Mouse (Mus musculus) granulocyte monocyte progenitor cell, adult 5-6 weeks (primary cell): ENCODE results near the gene Prpf4. TPM values are rescaled to one million over a fixed set of nuclear protein-coding genes. Genes with fewer than 3 reads are reported as not detected.
A peak's percentile ranks its signal among the peaks of the same experiment; 100 is the strongest.

Experiments
- ATAC-seq: replicated peaks from 2 replicates; pipeline ENCODE4 v1.8.0; 2016; ENCODE audit warnings: mild to moderate bottlenecking, moderate TSS enrichment, inconsistent platforms; ENCODE audit not compliant: poor library complexity, severe bottlenecking
- total RNA-seq, 2 experiments: library from RNA; stranded (forward) in 1 of 2; stranded (reverse) in 1 of 2; fragments of 200-712, 200-1000 nt in 1 of 2; fragments of >200 nt in 1 of 2; fragmentation: Nextera tagmentation in 1 of 2; gene quantifications; 2 replicates each; pipeline ENCODE4 v1.2.3; 2014 to 2017

Prpf4 gene
- total RNA-seq (2014; fragmentation: Nextera tagmentation) (20.1 and 24.1 TPM in 2 replicates), total RNA-seq (2017) (17.4 and 17.6 TPM in 2 replicates)

DNA sequence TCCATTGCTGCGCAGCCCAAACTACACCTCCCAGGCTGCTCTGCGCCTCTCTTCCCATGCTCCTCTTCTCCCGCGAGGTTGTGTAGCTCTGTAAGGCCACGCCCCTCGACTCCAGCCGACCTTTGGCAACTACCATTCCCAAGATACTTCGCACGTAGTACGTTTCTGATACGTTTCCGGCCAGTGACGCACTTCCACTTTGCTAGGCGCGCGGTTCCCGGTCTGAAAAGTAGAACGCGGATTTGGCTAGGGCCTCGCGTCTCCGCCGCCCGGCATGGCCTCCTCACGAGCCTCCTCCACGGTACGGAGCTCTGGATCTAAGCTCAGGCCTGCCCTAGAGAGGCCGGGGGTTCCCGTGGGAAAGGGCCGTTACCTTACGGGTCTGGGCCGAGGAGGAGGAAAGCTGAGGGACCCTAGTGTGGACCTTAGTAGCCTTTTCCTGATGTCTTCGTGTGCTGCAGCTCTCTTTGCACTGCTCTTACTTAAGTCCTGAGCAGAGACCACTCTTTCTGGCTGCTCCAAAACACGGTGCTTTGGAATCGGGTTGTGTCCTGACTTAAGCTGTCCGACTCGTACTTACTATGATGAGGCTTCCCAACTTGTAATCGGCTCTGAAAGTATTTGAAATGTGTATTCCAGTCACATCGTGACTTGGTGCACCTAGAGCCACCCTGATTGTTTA is at the start of gene Prpf4, which contains the start of gene Cdc26:
Gene Prpf4 (plus strand): TSS at position 197 of the 682 bp plus-strand sequence.
Gene Cdc26 (minus strand): TSS at position 42 of the 682 bp plus-strand sequence.
- peak; percentile 94 for ATAC-seq

DNA sequence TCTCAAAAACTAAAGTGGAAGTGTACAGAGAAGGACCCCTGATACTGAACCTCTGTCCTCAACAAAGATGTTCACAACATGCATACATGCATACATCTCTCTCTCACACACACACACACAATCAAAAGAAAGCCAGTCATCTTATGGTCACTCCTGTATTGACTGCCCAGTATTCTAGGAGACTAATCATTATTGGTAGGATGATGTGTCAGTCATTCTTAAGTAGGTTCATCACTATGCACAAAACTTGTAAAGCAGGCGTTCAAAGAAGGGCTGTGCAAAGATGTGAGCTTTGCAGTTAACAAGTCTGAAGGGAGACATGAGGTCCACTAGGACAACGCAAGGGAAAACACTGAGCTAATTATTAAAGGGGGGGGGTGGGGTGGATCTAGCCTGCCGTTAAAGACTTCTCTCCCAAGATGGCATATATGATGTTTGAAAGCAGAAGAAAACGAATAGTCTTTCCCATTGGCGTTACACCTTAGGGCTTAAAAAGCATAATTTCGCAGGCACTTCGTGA is 49.3 kb upstream of the Prpf4 start:
- no peak for ATAC-seq

DNA sequence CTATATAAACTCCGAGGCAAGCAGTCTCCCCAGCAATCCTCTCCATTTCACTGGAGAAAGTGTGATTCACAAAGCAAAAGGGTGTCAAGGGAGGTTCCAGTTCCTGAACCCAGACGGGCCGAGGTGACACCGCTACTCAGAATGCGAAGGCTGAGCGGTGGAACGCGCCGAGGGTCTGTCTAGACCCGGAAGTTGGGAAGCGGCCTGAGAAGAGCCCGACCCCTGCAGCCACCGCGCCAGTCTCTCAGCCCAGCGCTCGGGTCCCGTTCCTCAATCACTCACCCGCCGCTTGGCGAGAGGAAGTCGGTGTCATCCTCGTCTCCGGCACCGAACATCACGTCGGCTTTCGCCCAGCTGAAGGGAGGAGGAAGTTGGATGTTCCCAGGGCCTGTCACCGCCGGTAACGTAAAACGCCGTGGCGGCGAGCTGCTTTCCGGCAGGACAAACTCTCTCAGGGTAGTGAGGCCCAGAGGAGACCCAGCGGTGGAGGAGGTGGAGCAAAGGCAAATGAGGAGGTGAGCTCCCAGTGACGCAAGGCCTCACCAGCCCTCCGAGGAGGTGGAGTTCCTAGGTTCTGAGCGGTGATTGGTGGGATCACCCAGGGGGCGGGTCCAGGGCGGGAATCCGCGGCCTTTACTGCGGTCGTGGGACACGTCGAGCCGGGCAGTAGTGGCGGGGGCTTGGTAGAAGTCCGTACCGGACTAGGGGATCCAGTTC is 48.4 kb upstream of the Prpf4 start, which contains the start of the genes Fkbp15 and Slc31a1:
Gene Fkbp15 (minus strand): TSS at position 461 of the 717 bp plus-strand sequence.
Gene Slc31a1 (plus strand): TSS at position 640 of the 717 bp plus-strand sequence.
- peak; percentile 92 for ATAC-seq

DNA sequence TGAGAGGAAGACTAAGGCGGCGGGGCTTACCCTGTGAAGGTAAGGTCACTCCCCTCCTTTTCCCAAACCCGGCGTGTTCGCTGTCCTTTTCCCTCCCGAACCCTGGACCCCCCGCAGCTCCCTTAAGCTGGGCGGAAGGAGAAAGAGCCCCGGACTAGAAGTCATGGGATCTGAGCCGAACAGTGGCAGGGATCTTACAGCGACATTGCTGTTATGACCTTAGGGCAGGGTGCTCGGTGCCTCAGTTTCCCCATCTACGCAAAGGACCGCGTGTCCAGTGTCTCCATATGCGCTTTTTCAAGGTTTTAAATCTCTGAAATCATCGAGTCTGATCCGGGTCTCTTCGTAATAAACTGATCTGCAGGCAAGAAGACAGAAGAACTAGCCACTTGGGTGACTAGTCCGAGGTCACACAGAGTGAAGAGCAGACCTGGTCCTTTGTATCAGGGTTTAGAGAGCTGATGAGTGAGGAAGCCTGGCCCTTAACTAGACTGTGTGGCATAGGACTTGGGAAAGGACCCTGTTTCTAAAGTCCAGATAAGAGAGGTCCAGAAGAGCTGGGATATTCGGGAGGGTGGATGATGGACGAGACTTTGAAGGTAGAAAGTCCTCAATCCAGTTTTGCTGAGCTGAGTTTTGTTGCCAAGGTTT is 47.7 kb upstream of the Prpf4 start:
- ATAC-seq: no peak

DNA sequence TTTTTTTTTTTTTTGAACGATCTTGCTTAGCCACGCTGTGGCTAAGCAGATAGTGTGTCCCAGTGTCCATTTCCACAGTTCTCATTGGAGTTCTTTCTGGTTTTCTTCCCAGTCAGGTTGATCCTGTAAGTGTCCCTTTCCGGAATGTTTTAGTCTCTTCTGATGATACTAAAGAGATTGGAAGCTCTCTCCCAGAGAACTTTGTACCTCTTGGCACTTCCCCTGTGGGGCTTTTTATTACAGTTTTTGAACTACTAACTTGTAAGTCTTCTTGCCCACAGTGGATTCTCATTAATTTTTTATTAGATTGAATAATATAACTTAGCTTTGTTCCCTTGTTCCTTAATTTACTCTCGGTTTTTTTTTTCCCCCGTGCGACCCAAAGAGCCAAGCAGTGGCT is 47.0 kb upstream of the Prpf4 start:
- ATAC-seq: no peak

DNA sequence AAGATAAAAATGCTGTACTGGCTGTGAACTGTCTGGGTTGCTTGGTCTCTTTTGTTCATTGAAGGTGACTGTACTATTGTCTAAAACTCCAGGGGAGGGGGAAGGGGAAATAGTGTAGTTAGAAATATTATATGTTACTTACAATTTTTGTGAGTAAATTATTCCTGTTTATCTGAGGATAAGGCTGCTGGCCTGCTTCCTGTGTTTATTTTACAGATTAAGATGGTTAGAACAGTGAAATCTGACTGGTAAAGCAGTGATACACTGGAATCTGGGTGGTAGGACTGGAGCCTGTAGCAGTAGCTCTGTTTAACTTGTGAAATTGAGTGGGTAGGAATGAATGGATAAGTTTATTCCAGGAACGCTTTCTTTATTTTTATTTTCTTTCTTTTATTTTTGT is 46.6 kb upstream of the Prpf4 start:
- no peak for ATAC-seq

DNA sequence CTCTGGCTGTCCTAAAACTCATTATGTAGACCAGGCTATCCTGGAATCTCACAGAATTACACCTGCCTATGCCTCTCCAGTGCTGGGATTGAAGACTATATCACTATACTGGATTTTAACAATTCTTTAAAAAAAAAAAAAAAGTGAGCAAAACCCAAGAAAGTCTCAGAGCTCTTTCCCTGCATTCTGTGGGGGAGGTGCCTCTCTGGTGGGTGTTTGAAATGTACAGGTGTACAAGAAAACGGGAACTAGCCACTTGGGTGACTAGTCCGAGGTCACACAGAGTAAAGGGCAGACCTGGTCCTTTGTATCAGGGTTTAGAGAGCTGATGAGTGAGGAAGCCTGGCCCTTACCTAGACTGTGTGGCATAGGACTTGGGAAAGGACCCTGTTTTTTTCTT is 46.2 kb upstream of the Prpf4 start:
- ATAC-seq: no peak

DNA sequence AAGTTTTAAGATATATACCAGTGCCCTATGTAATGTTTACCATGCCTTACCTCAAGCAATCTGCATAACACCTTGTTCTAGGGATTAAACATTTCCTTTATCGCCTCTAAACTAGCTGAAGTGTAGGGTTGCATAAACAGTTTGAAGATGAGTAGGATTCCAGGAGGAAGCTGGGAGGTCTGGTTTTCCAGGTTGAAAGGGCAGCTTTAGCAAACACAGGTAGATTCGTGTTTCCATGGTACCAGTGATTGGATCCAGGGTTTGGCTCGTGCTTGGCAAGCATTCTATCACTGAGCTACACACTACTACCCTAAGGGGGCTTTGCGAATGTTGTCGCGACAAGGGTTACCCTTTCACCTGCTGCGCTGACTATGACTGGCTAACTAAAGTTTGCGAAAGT is 44.3 kb upstream of the Prpf4 start:
- ATAC-seq: no peak

DNA sequence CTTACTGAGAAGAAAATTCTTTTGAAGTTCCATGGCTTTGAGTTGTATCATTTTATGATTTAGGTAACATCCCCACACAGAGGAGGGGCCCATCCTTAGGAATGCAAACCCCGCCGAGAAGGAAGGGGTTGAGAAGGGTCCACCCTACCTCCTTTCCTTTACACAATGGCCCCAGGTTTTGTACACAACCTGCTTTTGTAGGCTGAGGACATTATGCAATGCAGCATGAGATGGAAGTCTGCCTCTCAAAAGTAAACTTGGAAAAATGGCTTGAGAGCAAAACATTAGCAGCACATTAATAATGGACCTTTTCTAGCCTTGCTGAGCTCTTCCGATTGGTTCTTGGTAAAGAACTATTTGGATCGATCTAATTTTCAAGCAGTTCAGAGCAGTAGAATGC is 42.3 kb upstream of the Prpf4 start:
- no peak for ATAC-seq

DNA sequence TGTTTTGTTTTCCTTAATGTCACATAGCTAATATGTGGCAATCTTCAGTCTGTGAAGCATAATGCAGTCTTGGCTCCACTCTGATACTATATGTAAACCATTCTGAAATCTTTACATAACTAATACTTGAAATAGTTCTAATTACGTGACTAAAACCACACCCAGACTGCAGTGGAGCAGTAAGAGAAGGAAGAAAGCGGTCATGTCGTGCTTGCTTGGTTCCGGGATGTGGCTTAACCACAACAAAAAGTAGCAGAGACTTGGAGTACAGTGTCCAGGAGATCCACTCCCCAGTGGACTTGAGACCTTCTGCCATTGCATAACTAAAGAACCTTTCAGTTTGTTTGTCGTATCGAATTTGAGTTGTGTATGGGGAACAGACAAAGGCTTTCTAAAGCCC is 41.0 kb upstream of the Prpf4 start:
- ATAC-seq: peak; percentile 94

DNA sequence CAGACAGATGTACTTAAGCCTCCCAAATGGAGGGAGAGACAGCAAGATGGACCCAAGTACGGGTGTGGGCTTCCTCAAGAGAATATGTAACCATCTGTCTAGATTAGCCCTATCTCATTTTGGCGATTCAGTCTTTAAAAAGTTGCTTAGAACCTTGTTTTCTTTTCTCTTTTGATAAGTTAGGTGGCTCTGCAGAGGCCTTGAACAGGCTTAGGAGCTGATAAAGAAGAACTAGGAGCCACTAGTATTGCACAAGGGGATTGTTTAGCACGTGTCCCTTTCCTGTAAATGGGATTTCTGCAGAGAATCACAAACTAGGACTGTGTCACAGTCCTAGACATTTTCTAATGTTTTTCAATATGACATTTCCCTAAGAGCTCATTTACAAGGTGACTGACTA is 39.5 kb upstream of the Prpf4 start:
- peak; percentile 52 for ATAC-seq

DNA sequence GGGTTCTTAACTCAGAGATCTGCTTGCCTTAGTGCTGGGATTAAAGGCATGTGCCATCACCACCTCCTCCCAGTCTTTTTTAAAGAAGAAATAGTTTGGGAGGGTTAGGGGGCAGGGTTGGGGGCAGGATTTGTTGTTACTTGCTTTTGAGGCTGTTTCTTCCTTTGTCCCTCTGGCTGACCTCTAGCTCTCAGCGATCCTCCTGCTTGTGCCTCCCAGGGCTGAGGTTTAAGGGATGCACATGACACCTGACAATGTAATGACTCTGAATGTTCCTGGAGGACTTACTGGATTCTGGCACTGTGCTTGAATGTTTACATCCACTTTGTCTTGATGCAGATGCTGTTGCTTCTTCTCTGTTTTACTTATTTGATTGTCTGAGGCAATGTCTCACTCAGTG is 36.2 kb upstream of the Prpf4 start:
- ATAC-seq: no peak

DNA sequence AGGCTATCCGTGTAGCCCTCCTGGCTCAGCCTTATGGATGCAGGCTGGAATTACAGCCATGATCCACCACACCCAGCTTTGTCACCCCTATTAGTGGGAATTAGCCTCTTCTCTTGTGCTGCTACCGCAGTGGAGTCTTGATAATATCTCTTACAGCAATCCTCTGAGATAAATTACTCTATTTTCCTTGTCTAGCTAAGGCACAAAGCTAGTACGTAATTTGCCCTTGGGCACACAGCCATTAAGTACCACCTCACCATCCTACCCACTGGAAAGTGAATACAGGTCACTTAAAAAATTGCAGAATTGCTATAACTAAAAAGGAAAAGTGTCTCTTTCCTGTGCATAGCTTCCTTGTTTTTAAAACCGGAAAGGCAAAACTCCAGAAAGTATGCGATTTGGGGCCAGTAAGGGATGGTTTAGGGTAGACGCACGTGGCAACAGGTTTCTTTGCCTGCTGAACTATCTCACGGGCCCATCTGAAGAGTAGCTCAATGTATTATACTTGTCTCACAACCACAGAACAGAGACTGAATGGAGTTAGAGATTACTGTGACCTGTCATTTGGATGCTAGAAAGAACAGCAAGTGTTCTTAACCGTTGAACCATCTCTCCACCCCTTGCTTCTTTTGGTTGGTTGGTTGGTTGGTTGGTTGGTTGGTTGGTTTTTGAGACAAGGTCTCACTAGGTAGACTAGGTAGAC is 35.6 kb upstream of the Prpf4 start:
- no peak for ATAC-seq

DNA sequence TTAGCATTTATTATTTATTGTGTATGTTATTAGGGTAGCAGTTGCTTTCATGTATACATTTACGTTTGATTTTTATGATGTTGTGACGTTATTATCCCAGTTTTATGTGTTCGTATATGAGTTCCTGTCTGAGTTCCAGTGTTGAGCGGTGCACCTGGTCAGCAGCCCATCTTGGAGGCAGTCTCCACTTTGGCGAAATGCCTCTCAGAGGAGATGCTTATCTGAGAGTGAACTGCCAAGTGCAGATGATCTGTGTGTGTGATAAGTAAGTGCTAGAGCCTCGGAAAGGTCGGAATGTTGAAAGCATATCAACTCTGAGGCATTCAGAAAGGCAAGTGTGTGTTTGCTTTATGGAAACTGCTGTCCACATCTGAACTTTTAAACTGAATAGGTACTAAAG is 34.9 kb upstream of the Prpf4 start:
- no peak for ATAC-seq

DNA sequence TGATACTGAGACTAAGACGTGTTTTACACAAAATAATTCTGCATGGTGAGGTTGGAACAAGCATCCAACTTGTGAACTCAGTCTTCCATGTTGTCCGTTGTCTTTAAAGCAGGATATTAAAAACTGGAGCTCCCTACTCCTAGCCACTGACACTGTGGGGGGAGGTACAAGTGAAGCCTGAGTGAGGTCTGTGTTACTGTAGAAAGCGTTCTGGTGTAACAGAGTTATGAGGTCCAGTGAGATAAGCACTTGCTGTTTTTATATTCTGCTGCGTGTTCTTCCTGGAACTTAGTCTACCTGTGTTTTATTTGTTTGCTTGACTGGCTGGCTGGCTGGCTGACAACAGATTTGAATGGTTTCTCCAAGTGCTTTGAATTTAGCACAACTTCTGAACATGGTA is 34.3 kb upstream of the Prpf4 start:
- no peak for ATAC-seq

DNA sequence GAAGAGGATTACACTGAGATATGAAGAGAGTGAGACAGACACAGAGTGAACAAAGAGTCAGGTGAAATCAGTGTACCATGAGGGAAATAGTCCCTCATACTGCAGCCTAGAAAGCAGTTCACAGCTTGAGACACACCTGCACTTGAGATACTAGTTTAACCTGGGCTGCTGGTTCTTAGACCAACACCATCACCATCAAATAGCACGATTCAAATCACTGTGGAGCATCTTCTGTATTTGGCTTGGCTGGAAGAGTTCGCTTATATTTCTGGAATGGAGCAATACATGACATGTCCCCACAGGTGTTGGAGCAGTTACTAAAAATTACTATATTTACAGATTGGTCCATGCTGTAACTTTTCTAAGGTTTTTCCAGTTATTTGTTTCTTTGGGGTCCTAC is 32.5 kb upstream of the Prpf4 start:
- no peak for ATAC-seq

DNA sequence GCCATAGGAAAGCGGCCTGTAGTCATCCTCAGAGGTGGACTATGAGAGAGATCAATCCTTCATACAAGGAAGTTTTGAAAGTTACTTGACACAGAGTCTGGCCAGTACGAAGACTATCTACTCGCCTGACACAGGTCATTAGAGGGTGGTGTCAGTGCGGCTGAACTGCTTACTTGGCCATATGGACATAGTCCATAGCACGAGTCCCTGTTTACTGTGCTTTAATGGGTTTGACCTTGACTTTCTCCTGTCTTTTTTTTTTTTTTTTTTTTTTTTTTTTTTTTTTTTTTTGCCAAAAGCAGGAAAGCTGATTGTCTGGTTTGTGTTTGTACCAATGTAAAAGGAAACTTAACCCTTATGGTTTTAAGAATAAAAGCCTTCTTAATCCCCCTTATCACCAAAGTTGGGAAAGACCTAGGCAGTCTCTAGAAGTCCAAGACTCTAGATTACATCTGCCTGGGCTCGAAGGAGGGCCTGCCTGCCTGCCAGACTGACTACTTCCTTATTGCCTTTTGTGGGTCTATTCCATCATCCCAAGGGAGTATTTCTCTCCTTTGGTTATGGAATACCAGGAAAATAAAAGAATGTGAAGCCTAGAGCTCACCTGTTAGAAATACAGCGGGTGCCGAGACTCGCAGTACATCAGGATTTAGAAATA is 28.7 kb upstream of the Prpf4 start:
- no peak for ATAC-seq

DNA sequence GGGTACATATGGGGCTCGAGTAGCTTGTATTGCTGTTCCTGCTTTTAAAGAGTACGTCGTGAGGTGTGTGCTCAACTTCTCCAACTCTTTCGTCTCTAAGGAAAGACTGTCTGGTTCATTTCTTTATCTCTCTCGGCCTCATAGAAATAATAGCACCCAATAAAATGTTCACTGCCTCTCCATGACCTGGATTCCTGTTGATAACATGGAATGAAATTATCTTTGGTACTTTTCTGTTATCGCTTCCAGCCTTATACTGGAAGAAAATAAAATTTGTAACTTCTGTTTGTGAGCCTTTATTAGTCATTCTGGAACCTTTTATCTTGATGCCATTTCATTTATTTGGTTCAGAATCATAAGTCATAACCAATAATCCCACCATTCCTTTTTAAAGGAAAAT is 25.4 kb upstream of the Prpf4 start:
- no peak for ATAC-seq

DNA sequence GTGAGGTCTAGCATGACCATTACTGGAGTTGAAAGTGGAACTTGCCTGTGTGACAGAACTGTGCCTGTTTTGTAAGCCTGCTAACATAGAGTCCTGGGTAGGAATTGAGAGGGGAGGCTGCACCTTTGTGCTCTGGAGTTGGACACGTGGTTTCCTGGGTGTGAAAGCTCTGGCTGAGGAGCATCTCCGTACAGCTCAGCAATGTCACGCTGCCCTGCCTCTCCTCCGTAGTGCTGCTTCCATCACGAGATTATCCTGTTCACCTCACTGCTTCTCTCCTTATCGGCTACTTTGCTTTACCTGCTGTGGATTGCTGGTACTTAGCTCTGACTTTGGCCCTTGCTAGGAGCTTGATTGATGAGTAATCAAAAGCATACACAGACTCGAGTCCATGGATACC is 24.8 kb upstream of the Prpf4 start:
- ATAC-seq: no peak

DNA sequence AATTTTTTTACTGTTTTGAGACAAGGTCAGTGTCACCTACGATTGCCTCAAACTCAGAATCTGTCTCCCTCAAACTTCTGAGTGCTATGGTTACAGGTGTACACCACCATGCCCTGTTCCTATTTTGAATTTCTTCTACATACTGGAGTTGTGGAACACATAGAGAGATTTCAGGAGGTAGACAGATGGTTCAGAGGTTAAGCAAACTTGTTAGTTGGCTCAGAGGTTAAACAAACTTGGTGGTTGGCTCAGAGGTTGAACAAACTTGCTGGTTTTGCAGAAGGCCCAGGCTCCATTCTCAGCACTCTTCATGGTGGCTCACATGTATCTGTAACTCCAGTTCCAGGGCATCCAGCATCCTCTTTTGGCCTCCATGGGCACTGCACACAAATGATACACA is 24.4 kb upstream of the Prpf4 start:
- no peak for ATAC-seq
